Mouse (Mus musculus): ENCODE results near the gene Gpr137. TPM values are rescaled to one million over a fixed set of nuclear protein-coding genes. Genes with fewer than 3 reads are reported as not detected.

Gpr137 gene
- polyA plus RNA-seq, 1 experiment from 2014 or later = 60.4 TPM

GRCm38 (mm10) chr19:6932018-6932417 is 10.3 kb downstream of the Gpr137 start:
- H3K4me3 ChIP-seq (replicated peaks; ENCODE audit: low read depth, low read length) = no peak overlapping the region
- H3K9me3 ChIP-seq (ENCODE audit: control insufficient read depth, low read length) = no peaks in the 10 kb centered on the region
- DNase-seq (no peak), ATAC-seq (ENCODE audit: low FRiP score, low TSS enrichment) (no peak)
- no peak overlapping the region for H3K4me2 ChIP-seq (ENCODE audit: low read length)
- no peak overlapping the region for H3K27ac ChIP-seq (replicated peaks; ENCODE audit: low read depth, low read length)
- peaks cover 80% of the 10 kb centered on the region for H3K27me3 ChIP-seq (ENCODE audit: control insufficient read depth, insufficient read depth, low read length)
- no peak overlapping the region for H3K9ac ChIP-seq (replicated peaks; ENCODE audit: low read length)
- 39% methylated on average over 1 of the region's 1 CpGs for WGBS
- no peaks in the 10 kb centered on the region for H3K36me3 ChIP-seq (ENCODE audit: control insufficient read depth, insufficient read depth, low read length)
- H3K4me1 ChIP-seq (ENCODE audit: control insufficient read depth, insufficient read depth, low read length) = peaks cover 8% of the 10 kb centered on the region; the same call in 1 of the 2 replicates

- Histone ChIP-seq H3K9ac (replicated peaks; ENCODE audit: low read length) (no peak overlapping the region), H3K27ac (replicated peaks; ENCODE audit: low read depth, low read length) (no peak overlapping the region), H3K36me3 (ENCODE audit: control insufficient read depth, insufficient read depth, low read length) (no peaks in the 10 kb centered on the region), H3K27me3 (ENCODE audit: control insufficient read depth, insufficient read depth, low read length) (peaks cover 86% of the 10 kb centered on the region), H3K4me3 (replicated peaks; ENCODE audit: low read depth, low read length) (no peak overlapping the region), H3K4me1 (ENCODE audit: control insufficient read depth, insufficient read depth, low read length) (peaks cover 8% of the 10 kb centered on the region; the same call in 1 of the 2 replicates), H3K4me2 (ENCODE audit: low read length) (no peak overlapping the region), H3K9me3 (ENCODE audit: control insufficient read depth, low read length) (no peaks in the 10 kb centered on the region)
- DNase-seq (no peak), ATAC-seq (ENCODE audit: low FRiP score, low TSS enrichment) (no peak)
- WGBS = 0% methylated on average over 2 of the region's 2 CpGs
These were observed 11.3 kb downstream of the Gpr137 start for GRCm38 (mm10) chr19:6931002-6931401.

- H3K9me3 ChIP-seq (ENCODE audit: control insufficient read depth, low read length) = no peaks in the 10 kb centered on the region
- H3K9ac ChIP-seq (replicated peaks; ENCODE audit: low read length) = no peak overlapping the region
- DNase-seq (no peak), ATAC-seq (ENCODE audit: low FRiP score, low TSS enrichment) (no peak)
- no peak overlapping the region for H3K27ac ChIP-seq (replicated peaks; ENCODE audit: low read depth, low read length)
- no peak overlapping the region for H3K4me3 ChIP-seq (replicated peaks; ENCODE audit: low read depth, low read length)
- no peaks in the 10 kb centered on the region for H3K36me3 ChIP-seq (ENCODE audit: control insufficient read depth, insufficient read depth, low read length)
- WGBS = 10% methylated on average over 9 of the region's 9 CpGs
- no peaks in the 10 kb centered on the region for H3K4me1 ChIP-seq (ENCODE audit: control insufficient read depth, insufficient read depth, low read length)
- no peak overlapping the region for H3K4me2 ChIP-seq (ENCODE audit: low read length)
- peaks cover 86% of the 10 kb centered on the region for H3K27me3 ChIP-seq (ENCODE audit: control insufficient read depth, insufficient read depth, low read length)
These were observed 14.2 kb downstream of the Gpr137 start for GRCm38 (mm10) chr19:6928080-6928479.

- no peaks in the 10 kb centered on the region for H3K9me3 ChIP-seq (ENCODE audit: control insufficient read depth, low read length)
- no peak overlapping the region for H3K27ac ChIP-seq (replicated peaks; ENCODE audit: low read depth, low read length)
- no peak for ATAC-seq (ENCODE audit: low FRiP score, low TSS enrichment)
- no peaks in the 10 kb centered on the region for H3K36me3 ChIP-seq (ENCODE audit: control insufficient read depth, insufficient read depth, low read length)
- 10% methylated on average over 26 of the region's 26 CpGs for WGBS
- peak overlapping the region; percentile 8; the same call in 1 of the 2 replicates for H3K4me3 ChIP-seq (replicated peaks; ENCODE audit: low read depth, low read length)
- H3K9ac ChIP-seq (replicated peaks; ENCODE audit: low read length) = no peak overlapping the region
- peaks cover 79% of the 10 kb centered on the region for H3K27me3 ChIP-seq (ENCODE audit: control insufficient read depth, insufficient read depth, low read length)
- H3K4me2 ChIP-seq (ENCODE audit: low read length) = peak overlapping the region; percentile 23
- peaks cover 7% of the 10 kb centered on the region; the same call in 1 of the 2 replicates for H3K4me1 ChIP-seq (ENCODE audit: control insufficient read depth, insufficient read depth, low read length)
- DNase-seq = peak; percentile 58
These were observed 15.6 kb downstream of the Gpr137 start for GRCm38 (mm10) chr19:6926559-6927255.

GRCm38 (mm10) chr19:6925611-6926329 is 16.5 kb downstream of the Gpr137 start:
- H3K4me3 ChIP-seq (replicated peaks; ENCODE audit: low read depth, low read length) = no peak overlapping the region
- peaks cover 7% of the 10 kb centered on the region for H3K4me1 ChIP-seq (ENCODE audit: control insufficient read depth, insufficient read depth, low read length)
- H3K27ac ChIP-seq (replicated peaks; ENCODE audit: low read depth, low read length) = no peak overlapping the region
- no peaks in the 10 kb centered on the region for H3K36me3 ChIP-seq (ENCODE audit: control insufficient read depth, insufficient read depth, low read length)
- no peaks in the 10 kb centered on the region for H3K9me3 ChIP-seq (ENCODE audit: control insufficient read depth, low read length)
- WGBS = 3% methylated on average over 40 of the region's 40 CpGs
- H3K27me3 ChIP-seq (ENCODE audit: control insufficient read depth, insufficient read depth, low read length) = peaks cover 70% of the 10 kb centered on the region
- H3K9ac ChIP-seq (replicated peaks; ENCODE audit: low read length) = no peak overlapping the region
- no peak overlapping the region for H3K4me2 ChIP-seq (ENCODE audit: low read length)
- no peak for ATAC-seq (ENCODE audit: low FRiP score, low TSS enrichment)
- DNase-seq = no peak

GRCm38 (mm10) chr19:6925307-6925573 is 17.0 kb downstream of the Gpr137 start, which contains the start of gene Catsperz:
Gene Catsperz (minus strand): TSS chr19:6925380.
- DNase-seq (no peak), ATAC-seq (ENCODE audit: low FRiP score, low TSS enrichment) (no peak)
- Histone ChIP-seq H3K9me3 (ENCODE audit: control insufficient read depth, low read length) (no peaks in the 10 kb centered on the region), H3K4me3 (replicated peaks; ENCODE audit: low read depth, low read length) (0 out of 2 replicates have a peak within 1 kb of the TSS, but pooled peaks have one; percentile 5), H3K36me3 (ENCODE audit: control insufficient read depth, insufficient read depth, low read length) (no peaks in the 10 kb centered on the region), H3K27ac (replicated peaks; ENCODE audit: low read depth, low read length) (no peak within 1 kb of the TSS), H3K9ac (replicated peaks; ENCODE audit: low read length) (no peak within 1 kb of the TSS), H3K4me1 (ENCODE audit: control insufficient read depth, insufficient read depth, low read length) (peaks cover 13% of the 10 kb centered on the region), H3K27me3 (ENCODE audit: control insufficient read depth, insufficient read depth, low read length) (peaks cover 67% of the 10 kb centered on the region), H3K4me2 (ENCODE audit: low read length) (0 out of 2 replicates have a peak within 1 kb of the TSS, but pooled peaks have one; percentile 0)
- 3% methylated on average over 9 of the region's 9 CpGs for WGBS

- Histone ChIP-seq H3K27ac (replicated peaks; ENCODE audit: low read depth, low read length) (no peak overlapping the region), H3K9me3 (ENCODE audit: control insufficient read depth, low read length) (no peaks in the 10 kb centered on the region), H3K4me2 (ENCODE audit: low read length) (0 out of 2 replicates have a peak overlapping the region, but pooled peaks have one; percentile 0), H3K36me3 (ENCODE audit: control insufficient read depth, insufficient read depth, low read length) (no peaks in the 10 kb centered on the region), H3K9ac (replicated peaks; ENCODE audit: low read length) (no peak overlapping the region), H3K4me3 (replicated peaks; ENCODE audit: low read depth, low read length) (0 out of 2 replicates have a peak overlapping the region, but pooled peaks have one; percentile 5), H3K4me1 (ENCODE audit: control insufficient read depth, insufficient read depth, low read length) (peaks cover 18% of the 10 kb centered on the region), H3K27me3 (ENCODE audit: control insufficient read depth, insufficient read depth, low read length) (peaks cover 67% of the 10 kb centered on the region)
- DNase-seq (peak; percentile 90), ATAC-seq (ENCODE audit: low FRiP score, low TSS enrichment) (no peak)
- WGBS = 3% methylated on average over 39 of the region's 39 CpGs
These were observed 17.6 kb downstream of the Gpr137 start for GRCm38 (mm10) chr19:6924461-6925306.

- no peak for ATAC-seq (ENCODE audit: low FRiP score, low TSS enrichment)
- no peak overlapping the region for H3K4me3 ChIP-seq (replicated peaks; ENCODE audit: low read depth, low read length)
- no peak overlapping the region for H3K9ac ChIP-seq (replicated peaks; ENCODE audit: low read length)
- H3K9me3 ChIP-seq (ENCODE audit: control insufficient read depth, low read length) = no peaks in the 10 kb centered on the region
- WGBS = 61% methylated on average over 6 of the region's 6 CpGs
- DNase-seq = no peak
- H3K27ac ChIP-seq (replicated peaks; ENCODE audit: low read depth, low read length) = no peak overlapping the region
- H3K27me3 ChIP-seq (ENCODE audit: control insufficient read depth, insufficient read depth, low read length) = peaks cover 58% of the 10 kb centered on the region
- H3K36me3 ChIP-seq (ENCODE audit: control insufficient read depth, insufficient read depth, low read length) = no peaks in the 10 kb centered on the region
- no peak overlapping the region; the same call in 1 of the 2 replicates for H3K4me2 ChIP-seq (ENCODE audit: low read length)
- peaks cover 18% of the 10 kb centered on the region for H3K4me1 ChIP-seq (ENCODE audit: control insufficient read depth, insufficient read depth, low read length)
These were observed 19.2 kb downstream of the Gpr137 start for GRCm38 (mm10) chr19:6922901-6923735.

Measured in midbrain, embryonic 14.5 days (tissue).